Mouse (Mus musculus): ENCODE measurements around the gene Crb3. TPM values are rescaled to one million over a fixed set of nuclear protein-coding genes. Genes with fewer than 3 reads are reported as not detected.

Crb3 gene
- polyA plus RNA-seq, 1 experiment from 2014 or later = 2.5 TPM

DNA sequence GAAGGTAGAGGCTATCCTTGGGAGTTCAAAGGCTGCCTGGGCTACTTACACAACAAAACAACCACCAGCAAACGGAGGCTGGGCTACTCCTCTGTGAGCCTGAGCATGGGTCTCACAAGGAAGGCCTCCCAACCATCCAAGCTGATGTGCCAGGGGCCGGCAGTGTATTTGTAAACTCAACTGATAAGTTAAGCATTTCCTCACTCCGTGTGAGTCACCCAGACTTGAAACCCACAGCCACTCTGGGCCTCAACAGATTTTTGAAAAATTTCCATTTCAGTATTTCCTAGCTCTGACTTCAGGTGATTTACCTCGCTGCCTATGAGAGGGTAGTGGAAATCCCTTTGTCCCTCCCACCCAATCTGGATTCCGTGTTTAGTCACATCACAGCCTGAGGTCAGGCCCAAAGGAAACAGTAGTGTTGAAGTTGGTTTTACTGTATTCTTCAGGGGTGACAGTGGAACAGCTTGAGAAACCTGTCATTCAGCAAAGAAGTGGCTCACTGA, 49.8 kb downstream of the Crb3 start:
- H3K9me3 ChIP-seq (replicated peaks) = no peaks in the 10 kb centered on the region
- no peak overlapping the region for H3K4me2 ChIP-seq
- ATAC-seq = no peak
- WGBS (ENCODE audit: insufficient replicate concordance) = 30% methylated on average over 5 of the region's 5 CpGs
- H3K27ac ChIP-seq = no peak overlapping the region
- no peak overlapping the region for H3K4me3 ChIP-seq
- no peak overlapping the region for H3K9ac ChIP-seq
- peaks cover 42% of the 10 kb centered on the region for H3K27me3 ChIP-seq (replicated peaks)
- peaks cover 32% of the 10 kb centered on the region for H3K4me1 ChIP-seq
- no peaks in the 10 kb centered on the region for H3K36me3 ChIP-seq

GRCm38 (mm10) chr17:57110005-57110404, 51.1 kb downstream of the Crb3 start:
- peaks cover 22% of the 10 kb centered on the region for H3K4me1 ChIP-seq
- peaks cover 40% of the 10 kb centered on the region for H3K27me3 ChIP-seq (replicated peaks)
- no peak overlapping the region for H3K9ac ChIP-seq
- H3K4me2 ChIP-seq = no peak overlapping the region
- no peaks in the 10 kb centered on the region for H3K36me3 ChIP-seq
- H3K27ac ChIP-seq = no peak overlapping the region
- H3K9me3 ChIP-seq (replicated peaks) = no peaks in the 10 kb centered on the region
- H3K4me3 ChIP-seq = no peak overlapping the region
- no peak for ATAC-seq
- WGBS (ENCODE audit: insufficient replicate concordance) = 39% methylated on average over 1 of the region's 1 CpGs

- whole genome bisulfite sequencing (ENCODE audit: insufficient replicate concordance) = 58% methylated on average over 10 of the region's 10 CpGs
- Histone ChIP-seq H3K27ac (no peak overlapping the region), H3K4me3 (no peak overlapping the region), H3K9ac (no peak overlapping the region), H3K9me3 (replicated peaks) (no peaks in the 10 kb centered on the region), H3K4me1 (peaks cover 5% of the 10 kb centered on the region; the same call in 1 of the 2 replicates), H3K27me3 (replicated peaks) (peaks cover 34% of the 10 kb centered on the region), H3K4me2 (no peak overlapping the region), H3K36me3 (no peaks in the 10 kb centered on the region)
- ATAC-seq = no peak
Measured at GRCm38 (mm10) chr17:57112768-57113474, 54.0 kb downstream of the Crb3 start.

Other genes starting within 250 kb of the Crb3 start
- 12.6 and 13.6 TPM in 2 replicates for gene Rfx2, start 228.1 kb upstream of the Crb3 start, polyA plus RNA-seq (2016; fragmentation: Nextera tagmentation; extraction: Ambion mirVana)
- gene Acsbg2, start 184.7 kb upstream of the Crb3 start, polyA plus RNA-seq (2016; fragmentation: Nextera tagmentation; extraction: Ambion mirVana) = not detected in 2 replicates
- gene 1700061G19Rik, start 183.6 kb upstream of the Crb3 start, polyA plus RNA-seq (2016; fragmentation: Nextera tagmentation; extraction: Ambion mirVana) = 0.08 and 0.11 TPM in 2 replicates
- gene Mllt1, start 123.7 kb upstream of the Crb3 start, polyA plus RNA-seq (2016; fragmentation: Nextera tagmentation; extraction: Ambion mirVana) = 24.4 and 24.7 TPM in 2 replicates
- gene Acer1, start 77.0 kb upstream of the Crb3 start, polyA plus RNA-seq (2016; fragmentation: Nextera tagmentation; extraction: Ambion mirVana) = not detected in 2 replicates
- gene Clpp, start 68.8 kb upstream of the Crb3 start, polyA plus RNA-seq (2016; fragmentation: Nextera tagmentation; extraction: Ambion mirVana) = 108 and 115 TPM in 2 replicates
- gene Alkbh7, start 61.8 kb upstream of the Crb3 start, polyA plus RNA-seq (2016; fragmentation: Nextera tagmentation; extraction: Ambion mirVana) = 24.5 and 25.1 TPM in 2 replicates
- gene Pspn, start 59.1 kb upstream of the Crb3 start, polyA plus RNA-seq (2016; fragmentation: Nextera tagmentation; extraction: Ambion mirVana) = 0.29 and 0.31 TPM in 2 replicates
- 76.4 and 78.5 TPM in 2 replicates for gene Gtf2f1, start 47.8 kb upstream of the Crb3 start, polyA plus RNA-seq (2016; fragmentation: Nextera tagmentation; extraction: Ambion mirVana)
- gene Gm17949, start 47.6 kb upstream of the Crb3 start, polyA plus RNA-seq (2016; fragmentation: Nextera tagmentation; extraction: Ambion mirVana) = 0.11 and 0.33 TPM in 2 replicates
- gene Khsrp, start 27.6 kb upstream of the Crb3 start, polyA plus RNA-seq (2016; fragmentation: Nextera tagmentation; extraction: Ambion mirVana) = 54.9 and 57.1 TPM in 2 replicates
- gene Slc25a41, start 17.5 kb upstream of the Crb3 start, polyA plus RNA-seq (2016; fragmentation: Nextera tagmentation; extraction: Ambion mirVana) = not detected in 2 replicates
- gene Slc25a23, start 758 bp downstream of the Crb3 start, polyA plus RNA-seq (2016; fragmentation: Nextera tagmentation; extraction: Ambion mirVana) = 3.2 and 3.5 TPM in 2 replicates
- gene Dennd1c, start 19.4 kb downstream of the Crb3 start, polyA plus RNA-seq (2016; fragmentation: Nextera tagmentation; extraction: Ambion mirVana) = 1.8 and 2.2 TPM in 2 replicates
- gene Tubb4a, start 28.7 kb downstream of the Crb3 start, polyA plus RNA-seq (2016; fragmentation: Nextera tagmentation; extraction: Ambion mirVana) = 1.1 and 1.4 TPM in 2 replicates
- gene Tnfsf9, start 46.2 kb downstream of the Crb3 start, polyA plus RNA-seq (2016; fragmentation: Nextera tagmentation; extraction: Ambion mirVana) = 2.3 and 2.4 TPM in 2 replicates
- gene Cd70, start 90.7 kb downstream of the Crb3 start, polyA plus RNA-seq (2016; fragmentation: Nextera tagmentation; extraction: Ambion mirVana) = not detected in 2 replicates
- gene Tnfsf14, start 135.1 kb downstream of the Crb3 start, polyA plus RNA-seq (2016; fragmentation: Nextera tagmentation; extraction: Ambion mirVana) = 1.6 and 1.7 TPM in 2 replicates
- 95.1 and 100 TPM in 2 replicates for gene C3, start 169.0 kb downstream of the Crb3 start, polyA plus RNA-seq (2016; fragmentation: Nextera tagmentation; extraction: Ambion mirVana)
- gene Gpr108, start 189.3 kb downstream of the Crb3 start, polyA plus RNA-seq (2016; fragmentation: Nextera tagmentation; extraction: Ambion mirVana) = 18.2 and 18.4 TPM in 2 replicates
- 14.7 and 15.3 TPM in 2 replicates for gene Trip10, start 190.3 kb downstream of the Crb3 start, polyA plus RNA-seq (2016; fragmentation: Nextera tagmentation; extraction: Ambion mirVana)
- gene Vav1, start 220.0 kb downstream of the Crb3 start, polyA plus RNA-seq (2016; fragmentation: Nextera tagmentation; extraction: Ambion mirVana) = 14.2 and 14.3 TPM in 2 replicates

Data from liver, embryonic 12.5 days (tissue).